Mouse (Mus musculus) cortical plate, adult 2 months (tissue): ENCODE data around the gene Acvr1b. TPM values are rescaled to one million over a fixed set of nuclear protein-coding genes. Genes with fewer than 3 reads are reported as not detected.
A peak's percentile ranks its signal among the peaks of the same experiment; 100 is the strongest.

Experiments
- H3K27ac ChIP-seq: fragments of 200-500 bp; 2 replicates; pipeline ENCODE4 v1.5.1; 2012; ENCODE audit warnings: low read length, control low read depth, inconsistent platforms; ENCODE audit not compliant: insufficient read depth
- H3K4me1 ChIP-seq: fragments of 200-500 bp; 2 replicates; pipeline ENCODE4 v1.6.1; 2011; ENCODE audit warnings: low read length; ENCODE audit not compliant: control insufficient read depth, insufficient read depth
- H3K4me3 ChIP-seq: fragments of 200-500 bp; 2 replicates; pipeline ENCODE4 v1.5.1; 2011; ENCODE audit warnings: mild to moderate bottlenecking, low read length, control low read depth; ENCODE audit not compliant: insufficient read depth
- CTCF ChIP-seq: fragments of 200-500 bp; IDR thresholded peaks from 2 replicates; pipeline ENCODE4 v1.5.1; 2011; ENCODE audit warnings: mild to moderate bottlenecking, control low read depth, low read length; ENCODE audit not compliant: insufficient read depth; ENCODE audit errors: extremely low read depth
- POLR2A ChIP-seq: fragments of 200-500 bp; IDR thresholded peaks from 2 replicates; pipeline ENCODE4 v1.6.1; 2011; ENCODE audit warnings: mild to moderate bottlenecking, low read length, control low read depth; ENCODE audit not compliant: insufficient read depth; ENCODE audit errors: extremely low read depth
- polyA plus RNA-seq: library from polyadenylated mRNA; depleted of rRNA; stranded (reverse); fragments of >200 nt; gene quantifications from 2 replicates; pipeline ENCODE4 v1.2.3, GENCODE M21; 2012

Acvr1b gene
- polyA plus RNA-seq, 1 experiment = 70.5 TPM

- peaks cover 7% of the 10 kb centered on the region for H3K4me1 ChIP-seq
- H3K4me3 ChIP-seq = no peak overlapping the region
- TF ChIP-seq POLR2A (no peak), CTCF (no peak)
- 0 out of 2 replicates have a peak overlapping the region, but pooled peaks have one; percentile 4 for H3K27ac ChIP-seq
Measured at GRCm38 (mm10) chr15:101233641-101234275, 59.9 kb downstream of the Acvr1b start.

- peak overlapping the region; percentile 41 for H3K27ac ChIP-seq
Measured at GRCm38 (mm10) chr15:101234611-101235341, 60.9 kb downstream of the Acvr1b start.

GRCm38 (mm10) chr15:101235342-101235698 is 61.5 kb downstream of the Acvr1b start:
- Histone ChIP-seq H3K4me1 (peaks cover 8% of the 10 kb centered on the region), H3K27ac (peak overlapping the region; percentile 87), H3K4me3 (no peak overlapping the region)
- TF ChIP-seq CTCF (no peak), POLR2A (no peak)

More at GRCm38 (mm10) chr15:101234611-101235341, 60.9 kb downstream of the Acvr1b start:
- no peak for TF ChIP-seq POLR2A
- TF ChIP-seq CTCF = no peak
- Histone ChIP-seq H3K4me3 (no peak overlapping the region), H3K4me1 (peaks cover 8% of the 10 kb centered on the region)

GRCm38 (mm10) chr15:101235728-101236327 is 62.0 kb downstream of the Acvr1b start:
- H3K4me1 ChIP-seq = peaks cover 8% of the 10 kb centered on the region
- H3K4me3 ChIP-seq = no peak overlapping the region
- peak overlapping the region; percentile 87 for H3K27ac ChIP-seq
- TF ChIP-seq CTCF (no peak), POLR2A (no peak)

DNA sequence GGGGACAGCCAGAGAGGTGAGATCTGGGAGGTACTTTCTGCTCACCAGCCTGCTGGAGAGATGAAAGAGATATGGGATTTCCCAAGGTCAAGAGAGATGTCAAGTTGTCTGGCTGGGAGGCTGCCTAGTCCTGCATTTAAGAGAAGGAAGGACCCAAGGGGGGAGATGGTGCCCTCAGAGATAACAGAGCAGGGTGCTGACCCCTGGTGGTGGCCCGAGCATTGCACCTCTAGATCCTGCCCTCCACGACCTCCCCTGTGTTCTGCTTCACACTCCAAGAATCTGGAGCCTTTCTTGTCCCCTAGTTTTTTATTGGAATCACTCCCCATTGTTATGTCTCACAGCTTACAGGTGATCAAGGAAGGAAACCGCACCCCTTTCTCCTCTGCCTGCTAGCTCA is 63.0 kb downstream of the Acvr1b start:
- TF ChIP-seq CTCF = peak; percentile 46; the same call in 1 of the 2 replicates
- TF ChIP-seq POLR2A = no peak
- Histone ChIP-seq H3K4me1 (peaks cover 10% of the 10 kb centered on the region), H3K27ac (no peak overlapping the region), H3K4me3 (no peak overlapping the region)

GRCm38 (mm10) chr15:101238885-101239511 is 65.1 kb downstream of the Acvr1b start:
- TF ChIP-seq CTCF = peak; percentile 54; the same call in 1 of the 2 replicates
- peak; percentile 51; the same call in 1 of the 2 replicates for TF ChIP-seq POLR2A
- Histone ChIP-seq H3K27ac (no peak overlapping the region), H3K4me1 (peaks cover 8% of the 10 kb centered on the region; the same call in 1 of the 2 replicates), H3K4me3 (no peak overlapping the region)

DNA sequence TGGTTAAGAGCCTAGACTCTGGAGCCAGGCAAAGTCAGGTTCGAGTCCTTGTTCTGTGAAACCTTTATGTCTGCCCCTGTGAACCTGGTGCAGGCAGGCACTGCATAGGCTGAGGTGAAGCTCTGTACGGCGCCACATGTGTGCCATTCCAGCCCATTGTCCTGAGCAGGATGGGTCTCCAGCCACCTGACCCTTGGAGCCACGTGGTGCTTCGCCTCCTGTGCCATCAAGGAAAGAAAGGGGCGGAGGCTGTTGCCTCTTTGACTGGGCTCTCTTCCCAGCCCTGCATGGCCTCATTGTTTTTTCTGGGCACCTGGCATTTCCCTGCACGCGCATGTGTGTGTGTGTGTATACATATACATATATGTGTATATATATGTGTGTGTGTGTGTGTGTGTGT is 66.0 kb downstream of the Acvr1b start:
- Histone ChIP-seq H3K27ac (no peak overlapping the region), H3K4me3 (no peak overlapping the region), H3K4me1 (peaks cover 6% of the 10 kb centered on the region; the same call in 1 of the 2 replicates)
- TF ChIP-seq POLR2A = no peak
- no peak for TF ChIP-seq CTCF

GRCm38 (mm10) chr15:101240799-101241204 is 66.9 kb downstream of the Acvr1b start:
- TF ChIP-seq CTCF (peak; percentile 99), POLR2A (no peak)
- Histone ChIP-seq H3K4me3 (peak overlapping the region; percentile 23), H3K4me1 (peaks cover 6% of the 10 kb centered on the region; the same call in 1 of the 2 replicates), H3K27ac (0 out of 2 replicates have a peak overlapping the region, but pooled peaks have one; percentile 4)

GRCm38 (mm10) chr15:101241236-101241635 is 67.4 kb downstream of the Acvr1b start:
- TF ChIP-seq CTCF (no peak), POLR2A (no peak)
- Histone ChIP-seq H3K27ac (0 out of 2 replicates have a peak overlapping the region, but pooled peaks have one; percentile 4), H3K4me3 (peak overlapping the region; percentile 23), H3K4me1 (peaks cover 6% of the 10 kb centered on the region; the same call in 1 of the 2 replicates)
